Comparison of ENCODE assay signal across 7 mouse cellular contexts in the genomic region with DNA sequence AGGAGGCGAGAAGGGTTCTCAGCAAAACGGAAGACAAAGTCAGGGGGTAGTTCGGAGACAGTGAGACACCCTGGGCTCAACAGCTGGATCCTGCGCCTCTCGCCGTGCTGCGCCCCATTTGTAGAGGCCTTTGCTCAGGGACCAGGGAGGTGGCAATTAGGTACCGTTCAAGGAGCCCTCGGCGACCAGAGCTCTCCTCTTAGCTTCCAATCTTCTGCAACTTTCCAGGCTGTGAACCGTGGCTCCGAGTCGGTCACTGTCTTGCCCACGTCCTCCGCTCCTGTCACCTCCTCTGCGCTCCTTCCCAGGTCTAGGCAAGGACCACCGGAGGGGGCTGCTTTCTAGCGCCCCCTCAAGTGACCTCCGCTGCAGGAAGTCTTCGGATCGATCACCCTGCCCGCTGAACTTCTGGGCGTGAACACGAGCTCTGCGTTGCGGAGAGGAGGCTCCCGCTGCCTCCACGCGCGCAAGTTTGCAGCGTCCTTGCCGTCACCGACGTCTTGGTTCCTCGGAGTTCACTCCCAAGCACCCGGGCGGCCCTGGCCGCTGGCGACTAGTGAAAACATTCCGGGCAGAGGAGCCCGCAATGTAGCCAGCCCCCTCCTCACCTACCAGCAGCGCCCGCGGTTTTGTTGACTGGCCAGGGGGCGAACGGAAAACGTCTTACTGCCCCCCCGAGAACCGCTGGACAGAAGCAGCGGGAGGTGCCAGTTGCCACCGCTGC. TPM values are rescaled to one million over a fixed set of nuclear protein-coding genes. Genes with fewer than 3 reads are reported as not detected.
DNase-seq lines count a peak whose midpoint lies in the region; ATAC-seq and TF ChIP-seq lines count a peak whose summit lies in the region.

No protein-coding gene starts in this region.

- no peaks in the 10 kb centered on the region for H3K36me3 ChIP-seq in embryonic facial prominence, embryonic 10.5 days (replicated peaks)
- no peaks in the 10 kb centered on the region for H3K36me3 ChIP-seq in forebrain, postnatal 0 days (ENCODE audit: insufficient read depth)
- no peaks in the 10 kb centered on the region for H3K36me3 ChIP-seq in liver, embryonic 16.5 days (ENCODE audit: control insufficient read depth, insufficient read depth)

- H3K4me3 ChIP-seq in embryonic facial prominence, embryonic 10.5 days = peak overlapping the region; percentile 62
- peak overlapping the region; percentile 56 for H3K4me3 ChIP-seq in forebrain, postnatal 0 days (ENCODE audit: low read depth, low read length)
- peak overlapping the region; percentile 26 for H3K4me3 ChIP-seq in liver, embryonic 16.5 days (ENCODE audit: low read depth, low read length)

- H3K27ac ChIP-seq in embryonic facial prominence, embryonic 10.5 days (replicated peaks) = no peak overlapping the region
- no peak overlapping the region for H3K27ac ChIP-seq in forebrain, postnatal 0 days (ENCODE audit: low read depth, low read length)
- no peak overlapping the region for H3K27ac ChIP-seq in liver, embryonic 16.5 days (ENCODE audit: low read length)

- 1% methylated on average over 51 of the region's 51 CpGs for WGBS in embryonic facial prominence, embryonic 10.5 days
- 3% methylated on average over 51 of the region's 51 CpGs for WGBS in forebrain, postnatal 0 days
- WGBS in liver, embryonic 16.5 days (ENCODE audit: insufficient replicate concordance) = 4% methylated on average over 51 of the region's 51 CpGs

- peak; percentile 4 for DNase-seq in layer of hippocampus, adult 9-11 months
- no peak for DNase-seq in layer of hippocampus, adult 11-12 months (ENCODE audit: low spot score)
- no peak for DNase-seq in embryonic facial prominence, embryonic 10.5 days (ENCODE audit: low spot score)
- DNase-seq in forebrain, postnatal 0 days = no peak
- DNase-seq in frontal cortex, postnatal 25 days (ENCODE audit: low spot score in 2 of 2) = no peak
- no peak for DNase-seq in left cerebral cortex, postnatal 14 days (ENCODE audit: low spot score in 2 of 2)

- peak overlapping the region; percentile 42 for H3K9ac ChIP-seq in forebrain, postnatal 0 days
- H3K9ac ChIP-seq in liver, embryonic 16.5 days (ENCODE audit: low read depth, low read length) = no peak overlapping the region

- TF ChIP-seq CTCF in forebrain, postnatal 0 days (IDR thresholded peaks at IDR 0.05; ENCODE audit: low read depth) = no peak

- intact Hi-C loops in left cerebral cortex, postnatal 14 days (cut with DNase I) = loop anchor here (10.0 kb wide), 2 partner anchors 639 to 939 kb away; no protein-coding TSS in a partner anchor

- peak overlapping the region; percentile 89 for H3K4me2 ChIP-seq in forebrain, postnatal 0 days (ENCODE audit: low read depth)
- H3K4me2 ChIP-seq in liver, embryonic 16.5 days (ENCODE audit: low read depth, low read length) = peak overlapping the region; percentile 39

- H3K9me3 ChIP-seq in embryonic facial prominence, embryonic 10.5 days = no peaks in the 10 kb centered on the region
- no peaks in the 10 kb centered on the region for H3K9me3 ChIP-seq in forebrain, postnatal 0 days (ENCODE audit: low read length)
- no peaks in the 10 kb centered on the region for H3K9me3 ChIP-seq in liver, embryonic 16.5 days (replicated peaks; ENCODE audit: control insufficient read depth, low read length)

- peaks cover 42% of the 10 kb centered on the region for H3K27me3 ChIP-seq in embryonic facial prominence, embryonic 10.5 days (replicated peaks; ENCODE audit: low read depth, poor library complexity, severe bottlenecking)
- H3K27me3 ChIP-seq in forebrain, postnatal 0 days (ENCODE audit: insufficient read depth, low read length) = 0 out of 2 replicates have a peak, but pooled peaks cover 3% of the 10 kb centered on the region
- H3K27me3 ChIP-seq in liver, embryonic 16.5 days (ENCODE audit: control insufficient read depth, insufficient read depth, low read depth, low read length) = peaks cover 25% of the 10 kb centered on the region

- peaks cover 22% of the 10 kb centered on the region for H3K4me1 ChIP-seq in embryonic facial prominence, embryonic 10.5 days
- H3K4me1 ChIP-seq in forebrain, postnatal 0 days (ENCODE audit: insufficient read depth) = peaks cover 4% of the 10 kb centered on the region; the same call in 1 of the 2 replicates
- no peaks in the 10 kb centered on the region; the same call in 1 of the 2 replicates for H3K4me1 ChIP-seq in liver, embryonic 16.5 days (ENCODE audit: control insufficient read depth, low read depth, low read length)

- ATAC-seq in forebrain, postnatal 0 days = peak; percentile 47
- no peak for ATAC-seq in liver, embryonic 16.5 days (ENCODE audit: low read depth)

RNA-seq across cellular contexts. Expression of a gene that starts 0.4 kb away (rescaled TPM):
- 0.23 and 0.40 TPM in 2 replicates for polyA plus RNA-seq in embryonic facial prominence, embryonic 10.5 days (2016; fragmentation: Nextera tagmentation; extraction: Ambion mirVana)
- total RNA-seq in forebrain, postnatal 0 days (2014; rRNA removed) = 5.5 and 8.8 TPM in 2 replicates
- polyA plus RNA-seq in forebrain, postnatal 0 days (2015; fragmentation: Nextera tagmentation; extraction: Ambion mirVana) = 0.48 and 1.6 TPM in 2 replicates
- polyA plus RNA-seq in liver, embryonic 16.5 days (2015; fragmentation: Nextera tagmentation; extraction: Ambion mirVana) = 0.07 TPM in 1 of 2 replicates, not detected in the other
- 1 to 10 TPM; 6.8 to 7.9 TPM for total RNA-seq in left cerebral cortex, postnatal 14 days (2021)
